Mouse (Mus musculus) hindbrain, embryonic 11.5 days (tissue): ENCODE measurements around the gene Lgals2. TPM values are rescaled to one million over a fixed set of nuclear protein-coding genes. Genes with fewer than 3 reads are reported as not detected.

ENCODE experiments used
- ATAC-seq: fragments of 200-750 bp; cut with Nextera tagmentation; 2 replicates; pipeline ENCODE4 v1.8.0; 2017; ENCODE audit warnings: mild to moderate bottlenecking, moderate TSS enrichment, moderate library complexity; ENCODE audit not compliant: low FRiP score
- DNase-seq: peaks from one replicate; pipeline ENCODE4 v3.0.0-alpha.2; 2015; ENCODE audit warnings: low spot score
- H3K27ac ChIP-seq: fragments of 300-500 bp; sonication (generic); 2 replicates; pipeline ENCODE4 v1.5.1; 2014; ENCODE audit warnings: mild to moderate bottlenecking, low read depth, low read length
- H3K27me3 ChIP-seq: fragments of 300-500 bp; sonication (generic); 2 replicates; pipeline ENCODE4 v1.6.1; 2014; ENCODE audit warnings: mild to moderate bottlenecking, low read length, moderate library complexity, mixed read lengths; ENCODE audit not compliant: control insufficient read depth, insufficient read depth
- H3K36me3 ChIP-seq: fragments of 300-500 bp; sonication (generic); 2 replicates; pipeline ENCODE4 v1.6.1; 2014; ENCODE audit warnings: mild to moderate bottlenecking, low read length, moderate library complexity, mixed read lengths; ENCODE audit not compliant: control insufficient read depth, insufficient read depth
- H3K4me1 ChIP-seq: fragments of 300-500 bp; sonication (generic); replicated peaks from 2 replicates; pipeline ENCODE4 v1.6.1; 2014; ENCODE audit warnings: low read length, mixed read lengths; ENCODE audit not compliant: control insufficient read depth, insufficient read depth
- H3K4me2 ChIP-seq: fragments of 300-500 bp; sonication (generic); replicated peaks from 2 replicates; pipeline ENCODE4 v1.6.1; 2014; ENCODE audit warnings: mild to moderate bottlenecking, low read depth, low read length
- H3K4me3 ChIP-seq: fragments of 300-500 bp; sonication (generic); 2 replicates; pipeline ENCODE4 v1.5.1; 2014; ENCODE audit warnings: low read depth, low read length
- H3K9ac ChIP-seq: fragments of 300-500 bp; sonication (generic); 2 replicates; pipeline ENCODE4 v1.6.1; 2014; ENCODE audit warnings: low read depth, low read length
- H3K9me3 ChIP-seq: fragments of 300-500 bp; sonication (generic); 2 replicates; pipeline ENCODE4 v1.6.1; 2016; ENCODE audit warnings: low read length; ENCODE audit not compliant: control insufficient read depth
- WGBS: fragments of 180-500 bp; shearing (Covaris S2); extraction: QIAGEN DNeasy Blood & Tissue Kit; methylation state at CpG from one replicate; pipeline ENCODE4 v1.1.7; 2014; 5-methylcytosine and 5-hydroxymethylcytosine counted together
- polyA plus RNA-seq: library from polyadenylated mRNA; unstranded; fragments of >200 nt; fragmentation: Nextera tagmentation; extraction: Ambion mirVana; gene quantifications from 2 replicates; pipeline ENCODE4 v1.2.1, GENCODE M21; 2014

The Lgals2 gene
- polyA plus RNA-seq, 1 experiment from 2014 or later = not detected

DNA sequence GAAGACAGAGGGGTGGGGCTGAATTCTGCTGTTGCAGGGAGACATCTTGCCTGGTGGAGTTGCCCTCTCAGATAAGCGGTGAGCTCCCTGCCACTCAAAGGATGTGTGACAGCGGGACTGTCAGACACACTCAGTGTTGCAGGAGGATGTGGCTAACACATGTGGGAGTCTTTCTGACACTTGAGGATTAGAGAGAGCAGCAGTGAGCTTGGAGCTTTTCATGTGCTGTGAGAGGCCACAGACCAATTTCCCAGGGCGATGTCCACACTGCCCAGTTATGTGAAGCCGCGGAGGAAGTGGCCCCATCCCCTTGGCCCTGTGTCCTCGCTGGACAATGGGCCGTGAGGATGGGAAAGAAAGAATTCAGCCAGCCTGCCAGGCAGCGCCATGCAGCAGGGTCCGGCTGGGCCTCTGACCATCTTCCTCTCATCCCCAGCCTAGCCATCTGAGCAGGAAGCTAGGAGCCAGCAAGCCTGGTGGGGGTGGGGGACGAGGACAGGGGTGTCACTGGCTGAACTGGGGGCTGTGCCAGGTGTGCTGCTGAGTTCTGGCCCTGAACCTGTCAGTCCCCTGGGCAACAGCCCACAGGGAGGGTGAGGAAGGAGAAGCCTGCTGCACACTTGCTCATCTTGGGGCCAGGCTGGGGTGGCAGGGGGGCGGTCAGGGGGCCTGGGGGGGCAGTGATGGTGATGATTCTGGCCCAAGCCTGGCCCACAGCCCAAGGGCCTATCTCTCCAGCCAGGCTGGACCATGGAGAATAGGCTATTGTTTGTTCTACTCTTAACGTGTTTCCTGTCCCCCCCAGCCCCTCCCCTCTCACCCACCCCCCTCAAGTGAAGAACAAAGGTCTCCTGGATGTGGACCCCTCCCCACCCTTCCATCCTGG, 19.9 kb downstream of the Lgals2 start:
- Histone ChIP-seq H3K4me1 (peaks cover 27% of the 10 kb centered on the region), H3K27me3 (0 out of 2 replicates have a peak, but pooled peaks cover 2% of the 10 kb centered on the region), H3K9me3 (no peaks in the 10 kb centered on the region), H3K4me2 (no peak overlapping the region), H3K4me3 (no peak overlapping the region), H3K27ac (peak overlapping the region; percentile 70), H3K36me3 (no peaks in the 10 kb centered on the region), H3K9ac (no peak overlapping the region; the same call in 1 of the 2 replicates)
- no peak for ATAC-seq
- peak; percentile 36 for DNase-seq
- 7% methylated on average over 11 of the region's 12 CpGs for WGBS

DNA sequence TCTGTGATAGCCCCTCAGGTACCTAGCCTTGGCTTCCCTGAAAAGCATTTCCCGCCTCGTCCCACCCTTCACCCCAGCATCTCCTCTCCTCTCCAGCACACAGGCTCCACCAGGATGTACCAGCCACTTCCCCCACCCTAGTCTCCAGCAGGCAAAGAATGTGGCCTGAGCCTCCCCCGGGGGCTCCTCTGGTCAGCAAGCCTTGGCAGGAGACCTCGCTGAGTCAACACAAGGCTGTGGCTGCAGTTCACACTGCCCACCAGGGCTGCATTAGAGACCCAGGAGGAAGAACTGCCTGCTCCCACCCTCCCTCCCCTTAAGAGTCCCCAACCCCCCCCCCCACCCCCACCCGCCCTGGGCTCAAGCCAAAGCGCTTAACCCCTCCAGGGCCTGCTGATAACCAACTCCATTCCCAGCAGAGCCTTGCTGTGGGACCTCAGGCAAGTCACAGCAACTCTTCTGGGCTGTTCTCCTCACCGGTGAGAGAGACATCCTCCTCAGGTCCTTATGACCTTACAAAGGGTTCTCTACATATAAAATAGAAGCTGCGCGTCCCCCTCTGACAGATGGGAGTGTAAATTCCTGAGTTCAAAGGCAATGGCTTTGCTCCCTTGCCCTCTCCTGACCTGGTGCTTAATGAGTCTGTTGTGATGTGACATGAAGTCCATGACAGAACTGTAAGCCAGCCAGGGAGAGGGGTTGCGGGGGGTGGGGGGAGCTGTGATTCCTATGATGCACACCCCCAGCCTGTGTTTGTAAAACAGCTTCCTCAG, 20.9 kb downstream of the Lgals2 start:
- no peak overlapping the region for H3K9ac ChIP-seq
- peak overlapping the region; percentile 70; the same call in 1 of the 2 replicates for H3K27ac ChIP-seq
- 42% methylated on average over 10 of the region's 10 CpGs for WGBS
- no peak for DNase-seq
- H3K4me2 ChIP-seq = no peak overlapping the region
- H3K9me3 ChIP-seq = no peaks in the 10 kb centered on the region
- no peak overlapping the region for H3K4me3 ChIP-seq
- no peaks in the 10 kb centered on the region for H3K27me3 ChIP-seq
- H3K4me1 ChIP-seq = peaks cover 22% of the 10 kb centered on the region
- no peak for ATAC-seq
- H3K36me3 ChIP-seq = no peaks in the 10 kb centered on the region

DNA sequence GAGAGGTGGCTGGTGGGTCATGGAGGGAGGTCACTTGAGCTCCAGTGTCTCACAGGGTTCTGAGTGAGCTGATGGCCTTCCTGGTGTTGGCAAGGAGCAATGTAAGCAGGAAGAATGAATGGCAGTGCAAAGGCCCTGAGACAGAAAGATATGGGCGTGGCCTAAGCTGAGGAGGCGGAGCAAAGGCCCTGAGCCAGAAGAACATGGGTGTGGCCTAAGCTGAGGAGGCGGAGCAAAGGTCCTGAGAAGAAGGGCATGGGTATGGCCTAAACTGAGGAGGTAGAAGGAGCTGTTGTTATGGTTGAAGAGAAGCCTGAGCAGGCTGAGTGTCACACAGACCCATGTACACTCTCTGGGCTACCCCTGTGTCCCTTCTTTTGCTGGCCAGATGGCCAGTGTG, 21.7 kb downstream of the Lgals2 start:
- Histone ChIP-seq H3K9me3 (no peaks in the 10 kb centered on the region), H3K4me1 (peaks cover 19% of the 10 kb centered on the region), H3K27me3 (no peaks in the 10 kb centered on the region), H3K27ac (0 out of 2 replicates have a peak overlapping the region, but pooled peaks have one; percentile 2), H3K36me3 (no peaks in the 10 kb centered on the region), H3K4me2 (no peak overlapping the region), H3K9ac (no peak overlapping the region), H3K4me3 (no peak overlapping the region)
- 98% methylated on average over 3 of the region's 3 CpGs for WGBS
- peak; percentile 31 for DNase-seq
- ATAC-seq = peak; percentile 36

DNA sequence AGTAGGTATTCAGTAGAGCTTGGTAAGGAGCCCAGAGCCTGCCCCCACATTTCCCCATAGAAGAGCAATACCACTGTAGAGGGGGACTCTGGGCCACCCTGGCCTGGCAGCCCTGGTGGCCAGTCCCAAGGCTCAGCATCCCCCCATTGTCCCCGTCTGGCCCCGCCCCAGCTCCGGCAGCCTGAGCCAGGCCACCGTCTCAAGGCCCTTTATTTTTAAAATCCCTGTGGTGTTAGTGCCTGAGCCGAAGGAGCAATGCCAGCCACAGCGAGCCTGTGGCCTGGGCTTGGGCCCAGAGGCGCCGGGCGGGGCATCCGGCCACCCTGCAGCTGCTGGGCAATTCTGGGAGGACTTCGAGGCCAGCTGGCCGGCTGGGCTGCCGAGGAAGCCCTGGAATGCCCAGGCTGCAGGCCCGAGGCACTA, 22.6 kb downstream of the Lgals2 start:
- 8% methylated on average over 14 of the region's 14 CpGs for WGBS
- peak; percentile 50 for DNase-seq
- peak; percentile 66 for ATAC-seq
- H3K4me3 ChIP-seq = no peak overlapping the region
- H3K4me1 ChIP-seq = peaks cover 19% of the 10 kb centered on the region
- no peaks in the 10 kb centered on the region for H3K9me3 ChIP-seq
- H3K4me2 ChIP-seq = peak overlapping the region; percentile 7; the same call in 1 of the 2 replicates
- peak overlapping the region; percentile 74 for H3K27ac ChIP-seq
- H3K27me3 ChIP-seq = no peaks in the 10 kb centered on the region; the same call in 1 of the 2 replicates
- H3K36me3 ChIP-seq = no peaks in the 10 kb centered on the region
- H3K9ac ChIP-seq = peak overlapping the region; percentile 56

DNA sequence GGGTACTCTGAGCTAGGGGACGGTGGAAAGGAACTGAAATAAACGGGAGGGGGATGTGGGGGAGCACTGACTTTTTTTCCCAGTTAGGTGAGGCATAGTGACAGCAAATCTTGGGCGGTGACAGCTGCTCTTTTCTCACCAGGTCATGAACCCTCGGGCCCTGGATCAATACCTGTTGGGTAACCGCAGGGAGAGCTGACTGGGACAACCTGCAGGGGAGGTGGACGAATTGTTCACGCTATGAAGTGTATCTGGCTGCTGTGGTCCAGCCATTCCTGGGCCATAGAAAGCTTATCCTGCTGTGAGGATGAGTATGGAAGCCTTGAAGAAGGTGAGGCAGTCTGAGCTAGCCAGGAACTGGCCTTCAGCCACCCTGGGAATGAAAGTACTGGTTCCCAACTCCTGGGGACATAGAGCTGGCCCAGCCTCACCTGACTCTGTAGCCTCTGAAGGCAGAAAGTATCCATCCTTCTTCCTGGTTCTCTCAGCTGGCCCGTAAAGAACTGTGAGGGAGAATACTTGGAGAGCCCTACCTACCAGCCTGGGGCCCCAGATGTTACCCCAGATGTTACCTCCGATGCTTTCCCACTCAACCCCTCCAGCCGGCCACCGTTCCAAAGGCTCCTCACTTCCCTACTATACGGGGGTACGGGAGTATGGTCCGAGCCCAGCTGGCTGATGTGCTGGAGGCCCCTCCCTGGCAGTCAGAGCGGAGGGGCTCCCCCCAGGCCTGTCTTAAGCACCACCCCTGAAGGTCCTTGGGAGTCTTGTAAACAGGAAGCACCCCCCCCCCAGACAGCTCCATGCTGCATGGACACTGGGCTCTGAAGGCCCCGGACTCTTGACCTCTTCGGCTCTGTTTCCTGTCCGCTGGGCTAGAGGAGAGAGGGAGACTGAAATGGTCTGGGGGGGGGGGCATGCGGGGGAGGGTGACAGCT, 23.3 kb downstream of the Lgals2 start:
- ATAC-seq = peak; percentile 30; the same call in 1 of the 2 replicates
- H3K36me3 ChIP-seq = no peaks in the 10 kb centered on the region
- DNase-seq = peak; percentile 21
- no peaks in the 10 kb centered on the region for H3K9me3 ChIP-seq
- H3K4me2 ChIP-seq = no peak overlapping the region
- peaks cover 19% of the 10 kb centered on the region for H3K4me1 ChIP-seq
- H3K4me3 ChIP-seq = no peak overlapping the region
- no peak overlapping the region for H3K27ac ChIP-seq
- no peaks in the 10 kb centered on the region; the same call in 1 of the 2 replicates for H3K27me3 ChIP-seq
- 56% methylated on average over 18 of the region's 19 CpGs for WGBS
- H3K9ac ChIP-seq = peak overlapping the region; percentile 56; the same call in 1 of the 2 replicates

DNA sequence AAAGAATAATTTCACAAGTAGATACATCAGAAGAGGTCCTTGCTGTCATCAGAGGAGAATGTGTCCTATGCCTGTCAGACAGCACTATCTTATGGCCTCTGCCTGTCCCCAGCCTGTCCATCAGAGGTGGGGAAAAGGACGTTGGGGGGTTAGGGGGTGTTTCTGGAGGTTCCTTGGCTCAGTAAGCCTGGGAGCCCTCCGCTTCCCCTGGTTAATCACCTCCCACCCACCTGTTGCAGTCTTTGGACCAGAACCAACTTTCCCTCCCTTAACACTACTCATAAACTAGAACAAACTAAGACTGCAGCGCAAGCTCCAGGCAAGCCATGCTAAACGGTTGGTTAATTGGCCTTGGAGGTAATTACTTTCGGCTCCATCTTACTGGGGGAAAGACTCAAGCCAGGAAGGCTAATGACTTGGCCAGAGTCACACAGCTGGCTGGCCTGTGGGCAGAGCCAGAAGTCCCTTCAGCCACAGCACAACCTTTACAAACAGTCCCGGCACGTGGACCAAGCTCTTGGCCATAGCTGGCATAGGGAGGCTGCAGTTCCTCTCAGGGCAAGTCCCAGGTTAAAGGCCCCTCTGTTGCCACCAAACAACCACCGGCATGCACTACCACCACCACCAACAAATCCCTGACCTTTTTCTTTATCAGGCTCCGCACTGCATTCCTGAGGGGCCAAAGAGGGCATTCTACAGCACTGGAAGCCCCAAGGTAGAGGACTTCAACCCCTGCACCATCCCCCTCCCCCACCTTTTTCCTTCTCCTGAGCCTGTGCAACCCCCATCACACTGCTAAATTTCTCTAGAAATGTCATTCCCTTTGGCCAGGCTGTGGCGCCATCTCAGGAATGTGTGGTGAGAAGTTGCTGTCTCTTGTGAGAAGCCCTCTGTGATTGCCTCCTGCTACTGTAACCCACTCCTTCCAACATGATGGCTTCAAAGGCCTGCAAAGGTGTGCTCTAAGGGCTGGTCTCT, 24.3 kb downstream of the Lgals2 start:
- H3K4me1 ChIP-seq = peaks cover 18% of the 10 kb centered on the region
- no peak overlapping the region for H3K27ac ChIP-seq
- no peaks in the 10 kb centered on the region for H3K36me3 ChIP-seq
- ATAC-seq (no peak), DNase-seq (no peak)
- WGBS = 75% methylated on average over 10 of the region's 10 CpGs
- H3K9me3 ChIP-seq = no peaks in the 10 kb centered on the region
- no peak overlapping the region for H3K9ac ChIP-seq
- H3K4me2 ChIP-seq = no peak overlapping the region
- no peak overlapping the region for H3K4me3 ChIP-seq
- H3K27me3 ChIP-seq = no peaks in the 10 kb centered on the region; the same call in 1 of the 2 replicates

DNA sequence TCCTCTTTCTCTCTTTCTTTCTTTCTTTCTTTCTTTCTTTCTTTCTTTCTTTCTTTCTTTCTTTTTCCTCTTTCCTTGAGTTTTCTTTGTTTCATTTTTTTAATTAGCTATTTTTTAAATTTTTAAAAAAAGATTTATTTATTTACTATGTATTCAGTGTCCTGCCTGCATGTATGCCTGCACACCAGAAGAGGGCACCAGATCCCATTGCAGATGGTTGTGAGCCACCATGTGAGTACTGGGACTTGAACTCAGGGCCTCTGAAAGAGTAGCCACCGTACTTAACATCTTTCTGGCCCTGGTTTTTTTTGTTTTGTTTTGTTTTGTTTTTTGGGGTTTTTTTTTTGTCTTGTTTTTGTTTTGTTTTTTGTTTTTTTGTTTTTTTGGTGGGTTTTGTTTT, 25.7 kb downstream of the Lgals2 start:
- no peak overlapping the region for H3K4me3 ChIP-seq
- peaks cover 8% of the 10 kb centered on the region; the same call in 1 of the 2 replicates for H3K4me1 ChIP-seq
- no peak overlapping the region for H3K9ac ChIP-seq
- H3K27ac ChIP-seq = no peak overlapping the region
- ATAC-seq = no peak
- no peaks in the 10 kb centered on the region; the same call in 1 of the 2 replicates for H3K27me3 ChIP-seq
- no peaks in the 10 kb centered on the region for H3K36me3 ChIP-seq
- 85% methylated on average over 1 of the region's 1 CpGs for WGBS
- H3K4me2 ChIP-seq = no peak overlapping the region
- no peak for DNase-seq
- H3K9me3 ChIP-seq = no peaks in the 10 kb centered on the region
